Mouse (Mus musculus): ENCODE measurements at regions not wholly inside any gene's neighbourhood (a gene's known extent, or its start where the extent isn't known, plus 50 kb on each side); places are given as distances from the start of the nearest gene placed in this dataset.

DNA sequence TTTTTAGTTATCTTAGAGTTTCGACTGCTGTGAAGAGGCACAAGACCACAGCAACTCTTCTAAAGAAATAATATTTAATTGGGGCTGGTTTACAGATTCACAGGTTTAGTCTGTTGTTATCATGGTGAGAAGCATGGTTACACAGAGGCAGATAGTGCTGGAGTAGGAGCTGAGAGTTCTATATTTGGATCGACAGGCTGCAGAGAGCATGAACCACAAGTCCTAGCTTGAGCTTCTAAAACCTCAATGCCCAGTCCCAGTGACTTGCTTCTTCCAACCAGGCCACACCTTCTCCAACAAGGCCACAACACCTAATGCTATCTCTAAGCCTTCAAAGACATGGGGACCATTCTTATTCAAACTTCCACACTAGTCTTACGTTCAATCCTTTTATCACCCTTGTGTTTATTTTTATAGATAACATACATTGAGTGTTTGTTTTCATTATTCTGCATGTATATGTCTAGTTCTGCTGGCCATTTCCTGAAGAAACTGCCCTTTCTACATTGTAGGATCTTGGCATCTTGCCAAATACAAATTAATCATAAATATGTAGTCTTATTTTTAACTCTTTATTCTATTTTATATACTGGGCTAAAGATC, 452.8 kb upstream of the Dmac1 start:
- DNase-seq, result no peak

DNA sequence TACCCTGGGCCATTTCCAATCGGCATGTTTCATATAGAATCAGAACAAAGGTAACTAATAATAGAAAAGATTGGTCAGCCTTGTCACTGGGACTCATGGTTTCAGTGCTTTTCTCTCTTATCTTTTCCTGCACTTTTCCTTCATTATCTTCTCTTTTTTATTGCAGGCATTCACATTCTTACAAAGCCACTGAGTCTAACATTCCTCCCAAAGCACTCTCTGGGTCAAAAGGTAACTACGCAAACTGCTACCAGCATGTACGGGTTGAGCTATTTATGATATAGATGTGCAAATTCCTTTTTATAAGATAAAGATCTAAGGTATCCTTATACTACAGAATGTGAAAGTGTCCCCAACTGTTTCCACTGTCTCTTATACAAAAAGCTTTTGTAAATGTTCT, 436.5 kb upstream of the Dmac1 start:
- no peak for DNase-seq

DNA sequence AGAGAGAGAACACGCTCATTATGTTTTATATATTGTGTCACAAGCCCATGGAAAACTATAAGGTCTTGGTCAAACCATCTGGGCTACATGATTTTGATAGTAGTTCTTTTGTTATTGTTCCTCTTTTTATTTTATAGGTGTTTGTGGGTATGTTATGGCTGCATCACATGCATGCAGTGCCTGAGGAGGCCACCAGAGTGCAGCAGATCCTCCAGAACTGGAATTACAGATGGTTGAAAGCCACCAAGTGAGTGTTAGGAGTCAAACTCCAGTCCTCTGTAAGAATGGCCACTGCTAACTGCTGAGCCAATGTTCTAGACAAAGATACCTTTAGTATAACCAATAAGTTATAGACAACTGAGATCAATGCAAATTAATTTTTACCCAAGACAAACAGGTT, 435.9 kb upstream of the Dmac1 start:
- DNase-seq, result no peak

DNA sequence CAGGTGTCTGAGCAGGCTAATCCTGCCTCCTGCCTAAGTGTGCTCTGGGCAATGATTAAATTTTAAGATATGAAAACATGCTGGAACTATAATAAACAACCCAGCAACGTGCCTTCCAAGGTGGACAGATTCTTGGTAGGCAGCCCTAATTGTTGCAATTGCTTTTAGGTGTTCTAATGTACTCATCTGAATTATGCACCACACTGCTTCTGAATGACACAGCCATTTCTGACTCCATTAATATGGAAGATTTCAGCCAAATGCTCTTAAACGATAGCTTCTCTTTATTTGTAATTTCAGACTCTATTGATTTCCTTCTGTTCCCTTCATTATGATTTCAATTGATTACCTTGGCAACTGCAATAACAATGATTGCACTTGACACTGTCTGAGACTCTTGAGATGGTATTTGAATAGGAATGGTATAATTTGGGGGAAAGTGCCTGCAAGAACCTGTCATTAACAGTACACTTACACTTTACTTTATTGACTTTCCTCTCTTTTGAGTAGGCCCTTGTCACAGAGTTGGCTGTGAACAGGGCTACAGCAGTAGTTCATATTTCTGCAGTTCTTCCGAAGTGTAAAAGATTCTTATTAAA, 422.8 kb upstream of the Dmac1 start:
- DNase-seq, result no peak

DNA sequence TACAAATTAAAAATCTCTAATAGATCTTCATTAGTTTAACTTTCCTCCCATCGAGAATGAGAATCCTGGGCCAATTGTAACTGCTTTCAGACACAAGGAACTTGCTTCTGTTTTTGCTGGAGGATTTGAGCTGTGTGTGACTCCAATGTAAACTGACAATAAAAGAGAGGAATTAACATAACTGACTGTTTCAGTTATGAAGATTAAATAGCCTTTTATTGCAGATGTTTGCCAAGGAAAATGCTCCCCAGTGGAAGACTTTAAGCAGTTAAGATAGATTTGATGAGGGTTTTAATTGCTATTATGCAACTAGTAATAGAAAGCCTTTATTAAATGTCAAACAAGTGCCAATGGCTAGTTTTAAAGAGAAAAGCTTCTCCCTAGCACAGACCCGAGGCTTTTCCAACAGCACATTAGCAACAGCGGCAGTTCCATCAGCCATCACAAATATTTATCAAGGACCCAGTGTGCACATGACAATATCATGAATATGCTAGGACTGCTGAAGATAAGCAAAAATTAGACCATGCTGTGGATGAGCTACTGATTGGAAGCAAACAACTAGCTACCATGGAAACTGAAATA, 398.6 kb upstream of the Dmac1 start:
- DNase-seq, result no peak

DNA sequence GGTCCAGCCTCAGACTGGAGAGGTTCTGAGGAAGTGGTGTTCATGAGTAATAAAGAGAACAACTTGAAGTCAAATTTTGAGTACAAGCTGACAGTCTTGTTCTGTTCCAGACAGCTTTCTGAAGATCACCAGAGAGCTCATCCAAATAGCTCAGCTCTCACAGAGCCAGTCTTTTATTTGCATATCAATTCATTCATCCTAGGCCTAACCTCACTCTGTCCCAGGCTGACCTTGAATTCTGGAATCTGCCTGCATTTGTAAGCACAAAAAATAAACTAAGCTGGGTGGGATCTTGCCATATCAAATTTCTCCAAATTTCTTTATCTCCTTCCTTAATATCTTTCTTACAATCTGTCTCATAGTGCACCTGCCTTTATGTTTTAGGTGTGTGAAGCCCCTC, 362.9 kb upstream of the Dmac1 start:
- DNase-seq, result no peak

DNA sequence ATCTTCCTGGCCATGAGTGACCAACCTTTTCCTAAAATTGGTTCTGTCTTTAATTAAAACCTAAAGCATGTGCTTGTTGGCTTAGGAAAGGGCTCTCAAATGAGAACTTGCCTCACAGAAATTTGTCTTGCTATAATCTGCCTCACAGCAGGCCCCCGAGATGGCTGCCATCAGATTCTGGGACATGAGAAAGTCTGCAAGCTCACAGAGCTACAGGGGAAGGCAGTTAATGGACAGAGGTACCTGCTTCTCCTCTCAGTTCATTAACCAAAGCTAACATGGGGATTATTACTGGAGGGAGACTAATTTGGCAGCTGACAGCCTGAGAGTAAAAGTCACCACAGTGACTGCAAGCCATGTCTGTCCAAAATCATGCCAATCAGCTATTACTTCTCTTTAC, 358.5 kb upstream of the Dmac1 start:
- no peak for DNase-seq

DNA sequence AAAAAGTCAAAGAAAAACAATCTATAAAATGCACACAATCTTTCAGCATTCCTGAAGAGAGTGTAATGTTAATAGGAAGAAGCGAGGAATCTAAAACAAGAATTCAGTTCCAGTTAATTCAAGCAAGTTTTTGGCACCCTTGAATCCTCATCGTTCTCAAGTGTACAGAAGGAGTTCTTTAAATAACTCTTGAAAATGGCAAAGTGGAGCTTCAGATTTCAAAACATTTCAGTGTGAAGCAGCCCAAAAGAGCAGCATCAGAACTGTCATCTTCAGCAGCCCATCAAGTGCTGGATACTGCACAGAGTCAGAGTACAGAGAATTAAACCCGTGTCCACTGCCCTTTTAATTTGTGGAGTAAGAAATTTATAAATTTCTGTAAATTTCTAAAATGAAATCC, 311.8 kb upstream of the Dmac1 start:
- no peak for DNase-seq

DNA sequence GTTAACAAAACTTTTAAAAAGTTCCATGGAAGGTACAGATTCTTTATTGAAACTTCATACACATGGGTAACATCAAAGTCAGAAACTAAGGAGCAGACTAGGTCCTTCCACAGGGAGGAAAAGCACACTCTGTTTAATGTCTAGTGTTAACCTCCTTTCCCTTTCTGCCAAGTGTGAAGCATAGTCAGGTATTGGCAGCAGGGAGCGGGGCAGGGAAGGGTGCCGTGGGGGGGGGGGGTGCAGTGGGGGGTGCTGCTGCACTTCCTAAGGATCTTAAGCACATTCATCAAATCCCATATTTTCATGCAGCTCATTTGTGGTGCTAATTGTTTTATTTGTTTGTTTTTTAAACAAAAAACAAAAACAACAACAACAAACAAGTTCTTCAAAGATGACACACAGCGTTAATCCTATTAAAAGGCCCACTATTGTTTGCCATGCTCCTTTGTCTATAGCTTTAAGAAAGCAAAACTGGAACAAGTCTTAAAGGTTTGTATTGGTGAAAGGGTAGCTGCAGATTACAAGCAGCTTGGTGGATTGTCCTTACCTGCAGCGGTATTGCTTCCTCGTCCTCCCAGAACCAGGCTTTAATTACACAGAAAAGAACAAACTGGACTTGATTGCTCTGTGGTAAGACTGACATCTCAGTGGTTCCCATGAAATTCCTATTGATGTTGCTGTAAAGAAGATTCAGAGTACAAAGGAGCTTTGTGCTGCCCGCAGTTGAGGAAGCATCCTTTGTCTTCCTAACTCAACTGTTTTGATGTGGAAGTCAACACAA, 310.2 kb upstream of the Dmac1 start:
- DNase-seq, result no peak

DNA sequence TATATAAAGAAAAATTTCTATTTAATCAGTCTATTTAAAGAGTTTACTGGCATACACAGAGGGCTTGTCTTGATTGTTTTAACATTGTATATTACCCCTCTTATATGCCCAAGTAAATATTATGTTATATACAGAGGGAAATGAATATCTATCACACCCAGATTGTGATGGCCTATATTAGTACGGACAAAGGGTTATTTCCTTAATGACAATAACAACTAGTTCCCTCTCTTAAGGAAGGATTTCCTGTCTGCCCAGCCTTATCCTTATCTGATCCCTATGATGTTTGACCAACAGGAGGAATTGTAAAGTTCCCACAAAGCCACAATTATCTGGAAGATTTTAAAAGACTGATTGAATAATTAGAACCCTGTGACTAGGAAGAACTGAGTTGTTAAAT, 301.8 kb upstream of the Dmac1 start:
- no peak for DNase-seq

DNA sequence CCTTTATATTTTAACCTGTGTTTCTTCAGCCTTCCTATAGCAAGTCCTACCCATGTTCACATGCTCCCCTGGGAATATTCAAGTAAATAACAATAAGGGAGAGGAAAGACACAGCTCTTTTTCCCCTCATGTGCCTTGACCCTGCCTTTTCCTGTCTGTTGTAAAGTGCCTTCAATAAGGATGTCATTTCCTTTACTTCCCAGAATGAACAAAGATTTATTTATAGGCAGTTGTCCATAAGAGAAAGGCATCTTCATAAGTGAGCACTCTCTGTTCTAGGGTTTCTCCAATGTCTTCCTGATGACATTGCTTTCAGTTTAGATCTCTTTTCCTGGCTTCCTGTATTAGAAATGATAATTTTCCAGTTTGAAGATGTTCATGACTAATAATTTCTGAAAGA, 294.5 kb upstream of the Dmac1 start:
- no peak for DNase-seq

DNA sequence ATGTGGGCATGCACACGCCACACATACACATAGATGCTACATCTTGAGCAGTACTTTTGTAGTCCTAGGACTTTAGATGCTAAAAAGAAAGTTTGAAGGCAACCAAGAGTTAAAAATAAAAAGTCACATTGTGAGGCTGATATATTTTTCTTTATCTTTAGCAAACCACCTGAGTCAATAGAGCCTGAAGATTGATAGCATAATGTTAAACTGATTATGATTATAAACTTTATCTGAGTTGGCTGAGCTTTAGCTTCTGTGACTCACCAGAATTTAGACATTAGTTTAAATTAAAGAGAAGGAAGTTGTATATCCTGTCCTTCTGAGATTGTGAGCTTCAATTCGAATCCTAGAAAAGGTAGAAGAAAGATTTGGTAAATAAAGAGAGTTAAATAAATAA, 289.5 kb upstream of the Dmac1 start:
- no peak for DNase-seq

DNA sequence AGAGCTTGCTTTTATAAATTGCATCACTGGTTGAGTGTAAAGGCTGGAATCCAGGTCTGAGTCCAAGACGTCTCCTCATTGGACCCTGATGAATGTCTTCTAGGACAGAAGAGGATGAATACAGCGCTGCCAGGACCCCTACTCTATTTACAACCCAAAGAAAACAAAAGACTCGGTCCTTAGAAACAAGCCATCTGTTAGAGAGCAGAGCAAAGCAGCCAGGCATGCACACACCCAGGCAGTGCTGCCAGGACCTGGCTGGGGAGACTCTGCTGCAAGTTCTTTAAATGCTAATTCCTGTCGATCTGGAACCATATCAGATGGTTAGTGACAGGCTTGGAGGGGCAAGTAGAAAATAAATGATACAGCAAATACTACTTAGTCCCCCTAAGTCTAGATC, 284.4 kb upstream of the Dmac1 start:
- DNase-seq, result no peak

DNA sequence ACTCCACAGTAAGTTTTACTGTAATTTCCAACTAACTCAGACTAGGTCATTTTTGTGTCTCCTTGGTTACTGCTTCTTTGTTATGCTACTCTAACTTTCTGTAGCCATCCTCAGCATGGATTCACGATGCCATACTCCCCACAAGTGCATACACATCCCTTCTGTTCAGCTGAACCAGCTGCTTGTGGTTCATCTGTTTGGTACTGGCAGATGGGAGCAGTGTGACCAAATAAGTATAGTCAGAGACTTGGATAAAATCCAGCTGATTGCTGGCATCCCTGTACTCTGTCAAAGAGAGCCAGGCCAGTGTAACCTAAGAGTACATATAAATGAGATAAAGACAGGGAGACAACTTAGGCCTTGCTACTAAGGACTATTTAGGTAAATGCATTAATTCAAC, 283.7 kb upstream of the Dmac1 start:
- peak; percentile 2 for DNase-seq

DNA sequence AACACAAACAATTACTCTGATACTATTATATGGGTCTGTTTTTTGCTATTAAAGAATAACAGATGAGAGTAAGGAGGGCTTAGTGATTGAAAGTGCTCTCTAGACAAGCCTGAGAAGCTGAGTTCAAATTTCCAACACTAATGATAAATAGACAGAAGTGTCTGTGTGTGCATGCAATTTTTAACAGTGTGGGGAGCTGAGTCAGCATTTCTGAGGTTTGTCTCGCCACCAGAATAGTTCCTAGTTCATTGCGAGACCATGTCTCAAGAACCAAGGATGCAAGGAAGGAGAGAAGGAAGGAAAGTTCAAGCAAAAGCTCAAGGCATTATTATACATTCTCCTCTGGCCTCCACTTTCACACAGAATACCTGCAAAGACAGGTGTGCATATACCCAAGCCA, 259.7 kb upstream of the Dmac1 start:
- no peak for DNase-seq

DNA sequence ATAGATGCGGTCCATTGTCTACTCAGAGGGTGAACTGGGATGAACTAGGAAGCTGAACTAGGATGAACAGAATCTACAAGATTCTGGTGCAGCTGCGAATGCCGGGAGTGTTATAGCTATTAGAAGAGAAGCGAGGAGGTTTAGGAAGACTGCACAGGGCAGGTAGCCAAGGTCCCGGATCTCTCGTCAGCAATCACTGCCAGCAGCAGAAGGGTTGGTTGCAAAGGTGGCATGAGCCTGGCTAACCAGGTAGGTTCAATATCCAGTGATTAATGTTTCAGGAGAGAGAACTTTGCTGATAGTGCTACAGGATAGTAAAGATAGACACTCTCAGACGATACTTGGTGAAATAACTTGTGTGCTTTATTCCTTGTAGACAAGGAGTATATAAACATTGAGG, 257.0 kb upstream of the Dmac1 start:
- no peak for DNase-seq

DNA sequence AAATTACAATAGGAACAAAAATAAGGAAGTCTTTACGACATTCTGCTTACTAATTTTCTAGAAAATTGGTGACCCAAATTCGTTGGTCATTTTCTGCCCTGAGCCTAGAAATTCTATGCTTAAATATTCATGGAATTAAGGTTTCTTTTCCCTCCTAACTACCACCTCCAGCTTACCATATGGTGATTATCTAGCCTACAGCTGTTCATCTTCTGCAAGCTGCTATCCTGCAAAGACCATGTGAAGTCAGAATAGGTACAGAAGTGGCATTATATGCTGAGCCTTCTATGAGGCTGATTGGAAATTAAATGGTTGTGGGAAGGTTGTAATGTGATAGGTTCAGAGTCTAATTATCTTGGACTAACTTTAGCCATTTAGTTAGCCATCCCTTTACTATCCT, 251.5 kb upstream of the Dmac1 start:
- no peak for DNase-seq

DNA sequence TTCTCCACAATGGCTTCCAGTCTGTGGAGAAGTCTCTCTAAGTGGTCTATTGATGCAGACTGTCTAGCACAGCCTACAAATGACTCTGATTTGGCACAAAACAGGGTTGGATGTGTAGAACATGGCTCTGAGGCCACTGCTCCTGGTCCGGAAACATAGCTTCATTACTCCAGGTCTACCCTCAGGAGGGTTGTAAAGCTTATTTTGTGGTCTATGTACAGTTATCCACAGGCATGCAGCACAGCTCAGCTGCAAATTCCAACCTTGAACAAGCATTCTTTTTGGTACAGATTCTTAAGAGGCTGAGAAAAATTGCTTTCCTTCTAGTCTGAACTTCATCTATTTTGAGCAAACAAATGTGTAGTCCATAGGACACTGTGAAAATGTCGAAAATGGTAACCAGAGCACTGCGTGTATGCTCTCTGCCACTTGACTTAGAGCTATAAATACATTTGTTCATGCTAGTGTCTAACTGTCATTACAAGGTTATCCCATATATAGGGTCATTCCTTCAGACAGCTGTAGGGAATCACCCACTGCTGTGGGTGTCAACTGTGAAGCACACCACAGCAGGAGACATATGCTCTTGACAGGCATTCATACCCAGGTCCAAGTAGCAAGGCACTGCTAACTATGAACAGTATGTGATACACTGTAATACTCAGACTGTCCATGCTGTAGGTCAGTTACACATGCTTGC, 239.5 kb upstream of the Dmac1 start:
- no peak for DNase-seq
